In genomic region chr4:22480091-22480857, GRCm38 (mm10) we compare ENCODE assay signal across 12 mouse cellular contexts. TPM values are rescaled to one million over a fixed set of nuclear protein-coding genes. Genes with fewer than 3 reads are reported as not detected.
DNase-seq lines count a peak whose midpoint lies in the region; ATAC-seq lines count a peak whose summit lies in the region.
"Had no signal": no experiment of that assay in that cellular context is flagged by ENCODE, and none has a peak within 500 bp of the region (broad histone marks: within the 10 kb centered on the region; RNA-seq: fewer than 3 reads in every experiment).

No protein-coding gene starts in this region.

- H3K4me3 ChIP-seq in heart, embryonic 10.5 days: peak overlapping the region; percentile 33
- H3K4me3 ChIP-seq in embryonic facial prominence, embryonic 10.5 days: peak overlapping the region; percentile 58
- H3K4me3 ChIP-seq in hindbrain, embryonic 15.5 days: peak overlapping the region; percentile 24
- H3K4me3 ChIP-seq: lung, embryonic 15.5 days had no signal

- under 1% methylated on average over 18 of the region's 18 CpGs for WGBS in heart, embryonic 10.5 days
- under 1% methylated on average over 18 of the region's 18 CpGs for WGBS in embryonic facial prominence, embryonic 10.5 days
- 7% methylated on average over 18 of the region's 18 CpGs for WGBS in hindbrain, embryonic 15.5 days

- peaks cover 12% of the 10 kb centered on the region for H3K4me1 ChIP-seq in heart, embryonic 10.5 days
- H3K4me1 ChIP-seq in embryonic facial prominence, embryonic 10.5 days: peaks cover 36% of the 10 kb centered on the region
- peaks cover 44% of the 10 kb centered on the region for H3K4me1 ChIP-seq in hindbrain, embryonic 15.5 days (replicated peaks)
- H3K4me1 ChIP-seq: lung, embryonic 15.5 days had no signal

- no peak for DNase-seq in heart, embryonic 10.5 days (ENCODE audit: low spot score)
- DNase-seq in heart, postnatal 4 days: no peak
- DNase-seq in embryonic facial prominence, embryonic 10.5 days (ENCODE audit: low spot score): peak; percentile 36
- peak; percentile 62 for DNase-seq in neural tube, embryonic 10.5 days (ENCODE audit: extremely low spot score, low spot score)
- no peak for DNase-seq in adrenal gland, postnatal 4 days (ENCODE audit: low spot score in 2 of 2)
- DNase-seq in layer of hippocampus, adult 9-11 months: no peak
- DNase-seq: adrenal gland, postnatal 36 days; kidney, adult 9 months; thymus, postnatal 4 days had no signal

- H3K9me3 ChIP-seq in heart, embryonic 10.5 days: no peaks in the 10 kb centered on the region
- no peaks in the 10 kb centered on the region for H3K9me3 ChIP-seq in embryonic facial prominence, embryonic 10.5 days
- no peaks in the 10 kb centered on the region for H3K9me3 ChIP-seq in hindbrain, embryonic 15.5 days
- H3K9me3 ChIP-seq: lung, embryonic 15.5 days had no signal

- no peak for ATAC-seq in hindbrain, embryonic 15.5 days (ENCODE audit: low FRiP score, low read depth)
- ATAC-seq in granulocyte monocyte progenitor cell, adult 5-6 weeks (replicated peaks; ENCODE audit: poor library complexity, severe bottlenecking): no peak

- H3K27ac ChIP-seq in heart, embryonic 10.5 days: no peak overlapping the region
- H3K27ac ChIP-seq in embryonic facial prominence, embryonic 10.5 days (replicated peaks): peak overlapping the region; percentile 61
- H3K27ac ChIP-seq in hindbrain, embryonic 15.5 days (replicated peaks): peak overlapping the region; percentile 77
- H3K27ac ChIP-seq: lung, embryonic 15.5 days had no signal

- peak overlapping the region; percentile 17; the same call in 1 of the 2 replicates for H3K9ac ChIP-seq in hindbrain, embryonic 15.5 days
- H3K9ac ChIP-seq: lung, embryonic 15.5 days had no signal

- H3K27me3 ChIP-seq in heart, embryonic 10.5 days (ENCODE audit: insufficient read depth, poor library complexity, severe bottlenecking): peaks cover 87% of the 10 kb centered on the region
- H3K27me3 ChIP-seq in embryonic facial prominence, embryonic 10.5 days (replicated peaks; ENCODE audit: low read depth, poor library complexity, severe bottlenecking): peaks cover 95% of the 10 kb centered on the region
- H3K27me3 ChIP-seq in hindbrain, embryonic 15.5 days: no peaks in the 10 kb centered on the region

- H3K4me2 ChIP-seq in hindbrain, embryonic 15.5 days: peak overlapping the region; percentile 96
- H3K4me2 ChIP-seq: lung, embryonic 15.5 days had no signal

- H3K36me3 ChIP-seq in heart, embryonic 10.5 days: no peaks in the 10 kb centered on the region
- H3K36me3 ChIP-seq in embryonic facial prominence, embryonic 10.5 days (replicated peaks): no peaks in the 10 kb centered on the region
- no peaks in the 10 kb centered on the region for H3K36me3 ChIP-seq in hindbrain, embryonic 15.5 days
- H3K36me3 ChIP-seq: lung, embryonic 15.5 days had no signal

RNA-seq across cellular contexts. Expression of gene Pou3f2, which starts 7.9 kb away (rescaled TPM):
- polyA plus RNA-seq in heart, embryonic 10.5 days (2016; fragmentation: Nextera tagmentation; extraction: Ambion mirVana): 0.10 TPM in 2 replicates
- total RNA-seq in heart, postnatal 4 days (2021): not detected
- polyA plus RNA-seq in embryonic facial prominence, embryonic 10.5 days (2016; fragmentation: Nextera tagmentation; extraction: Ambion mirVana): 3.4 and 11.1 TPM in 2 replicates
- 21.0 and 33.1 TPM in 2 replicates for polyA plus RNA-seq in hindbrain, embryonic 15.5 days (2015; fragmentation: Nextera tagmentation; extraction: Ambion mirVana)
- under 1 TPM; 0.34 to 0.51 TPM for total RNA-seq in adrenal gland, postnatal 4 days (2021)
- not detected in 2 replicates for total RNA-seq in granulocyte monocyte progenitor cell, adult 5-6 weeks (2014; fragmentation: Nextera tagmentation)
- total RNA-seq in granulocyte monocyte progenitor cell, adult 5-6 weeks (2017): not detected in 2 replicates

Comparison
In these comparisons a context has a peak if more than half of its experiments do, and no peak if none do; other contexts are left out.
1. DNase-seq: peak in embryonic facial prominence, embryonic 10.5 days (single experiment) and neural tube, embryonic 10.5 days (single experiment); none in heart, embryonic 10.5 days (single experiment), heart, postnatal 4 days (single experiment), adrenal gland, postnatal 4 days (0 of 2) and layer of hippocampus, adult 9-11 months (single experiment).
2. Peak in every context shown above with its lines, with median percentiles within 50 percentile points of each other: H3K4me3 ChIP-seq.